Mouse (Mus musculus) thymus, postnatal 0 days (tissue): ENCODE data around the gene Hoxc5. TPM values are rescaled to one million over a fixed set of nuclear protein-coding genes. Genes with fewer than 3 reads are reported as not detected.

Experiments used
- DNase-seq: peaks from one replicate; pipeline ENCODE4 v3.0.0-alpha.2; 2015; ENCODE audit warnings: low spot score
- polyA plus RNA-seq: library from polyadenylated mRNA; unstranded; fragments of >200 nt; fragmentation: Nextera tagmentation; extraction: Ambion mirVana; gene quantifications from 2 replicates; pipeline ENCODE4 v1.2.1, GENCODE M21; 2015

Gene Hoxc5
- polyA plus RNA-seq = 0.16 TPM in 1 of 2 replicates, not detected in the other

GRCm38 (mm10) chr15:102967312-102967510 is at the start of gene Hoxc5:
Gene Hoxc5 (plus strand): TSS chr15:102967443.
- no peak for DNase-seq

GRCm38 (mm10) chr15:102917972-102918572 is 49.2 kb upstream of the Hoxc5 start:
- no peak for DNase-seq

GRCm38 (mm10) chr15:102918611-102919265 is 48.5 kb upstream of the Hoxc5 start:
- no peak for DNase-seq

GRCm38 (mm10) chr15:102919336-102920180 is 47.7 kb upstream of the Hoxc5 start:
- no peak for DNase-seq

GRCm38 (mm10) chr15:102920619-102921018 is 46.6 kb upstream of the Hoxc5 start:
- no peak for DNase-seq

- no peak for DNase-seq
Measured at GRCm38 (mm10) chr15:102921053-102922011, 45.9 kb upstream of the Hoxc5 start, which contains the start of gene Hoxc13. Gene Hoxc13 (plus strand): TSS chr15:102921103.

- DNase-seq = no peak
Measured at GRCm38 (mm10) chr15:102922012-102922362, 45.3 kb upstream of the Hoxc5 start.

GRCm38 (mm10) chr15:102922636-102923500 is 44.4 kb upstream of the Hoxc5 start:
- no peak for DNase-seq

- no peak for DNase-seq
Measured at GRCm38 (mm10) chr15:102927032-102927645, 40.1 kb upstream of the Hoxc5 start.

GRCm38 (mm10) chr15:102931706-102932358 is 35.4 kb upstream of the Hoxc5 start:
- DNase-seq = no peak

- DNase-seq = no peak
Measured at GRCm38 (mm10) chr15:102934438-102934837, 32.8 kb upstream of the Hoxc5 start.

GRCm38 (mm10) chr15:102934897-102935296 is 32.3 kb upstream of the Hoxc5 start:
- no peak for DNase-seq

- DNase-seq = no peak
Measured at GRCm38 (mm10) chr15:102936279-102936972, 30.8 kb upstream of the Hoxc5 start, which contains the start of gene Hoxc12. Gene Hoxc12 (plus strand): TSS chr15:102936757.

GRCm38 (mm10) chr15:102937036-102937666 is 30.1 kb upstream of the Hoxc5 start:
- DNase-seq = no peak

- DNase-seq = no peak
Measured at GRCm38 (mm10) chr15:102939256-102940155, 27.7 kb upstream of the Hoxc5 start.

- no peak for DNase-seq
Measured at GRCm38 (mm10) chr15:102942739-102943467, 24.3 kb upstream of the Hoxc5 start.

GRCm38 (mm10) chr15:102943468-102943813 is 23.8 kb upstream of the Hoxc5 start:
- DNase-seq = no peak
